Mouse (Mus musculus) brown adipose tissue, adult 24 weeks (tissue): ENCODE measurements around the gene Urb1. TPM values are rescaled to one million over a fixed set of nuclear protein-coding genes. Genes with fewer than 3 reads are reported as not detected.
"Not testable (repeated sequence)": the region's sequence is repeated elsewhere in the genome, so short reads cannot be mapped to it uniquely, and the experiment has no call there.

Experiments
- H3K27ac ChIP-seq: fragments of 200-500 bp; replicated peaks from 2 replicates; pipeline ENCODE4 v1.5.1; 2012; ENCODE audit warnings: low read depth, mild to moderate bottlenecking, low read length
- H3K4me1 ChIP-seq: fragments of 200-500 bp; 2 replicates; pipeline ENCODE4 v1.6.1; 2012; ENCODE audit warnings: low read length, mixed read lengths; ENCODE audit not compliant: control insufficient read depth, insufficient read depth, insufficient read length
- H3K4me3 ChIP-seq: fragments of 200-500 bp; 2 replicates; pipeline ENCODE4 v1.5.1; 2012; ENCODE audit warnings: low read depth, mild to moderate bottlenecking, low read length, moderate library complexity; ENCODE audit not compliant: insufficient read depth
- polyA plus RNA-seq: library from polyadenylated mRNA; stranded (reverse); fragments of >200 nt; gene quantifications from 2 replicates; pipeline ENCODE4 v1.2.4, GENCODE M21; 2012; ENCODE audit not compliant: missing spikeins, insufficient read depth, insufficient read length

The Urb1 gene
- polyA plus RNA-seq, 1 experiment, result 7.5 TPM

DNA sequence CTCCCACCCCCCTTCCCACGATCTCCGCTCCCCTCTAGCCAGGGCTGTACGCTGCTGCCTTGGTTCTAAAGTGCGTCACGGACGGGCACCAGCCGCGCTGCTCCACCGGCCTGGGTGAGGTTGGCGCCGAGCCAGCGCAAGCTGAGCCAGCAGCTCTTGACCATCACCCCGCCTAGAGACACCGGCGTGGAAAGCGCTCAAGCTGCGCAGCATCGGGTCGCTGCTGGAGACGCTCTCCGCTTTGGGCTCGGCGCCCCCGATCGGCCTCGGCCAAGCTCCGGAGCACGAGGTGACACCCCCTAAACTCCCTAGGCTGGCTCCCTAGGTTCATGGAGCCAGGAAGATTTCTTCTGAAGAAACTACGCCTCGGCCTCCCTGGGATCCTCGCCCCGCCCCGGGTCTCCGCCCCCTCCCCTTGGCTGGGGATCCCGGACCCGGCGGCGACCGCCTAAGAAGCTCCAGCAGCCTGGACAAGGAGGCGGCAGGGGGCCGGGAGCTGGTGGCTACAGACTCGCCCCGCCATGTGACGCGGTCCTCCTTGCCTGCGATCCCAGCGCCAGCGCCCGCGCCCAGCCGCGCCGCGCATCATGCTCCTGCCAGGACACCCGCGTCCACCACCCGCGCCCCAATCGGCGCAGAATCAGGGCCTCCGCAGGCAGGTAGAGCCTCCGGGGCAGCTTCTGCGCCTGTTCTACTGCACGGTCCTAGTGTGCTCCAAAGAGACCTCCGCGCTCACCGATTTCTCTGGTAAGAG lies 20.6 kb upstream of the Urb1 start:
- Histone ChIP-seq H3K27ac (peak overlapping the region; percentile 84), H3K4me1 (peaks cover 7% of the 10 kb centered on the region), H3K4me3 (peak overlapping the region; percentile 67)

DNA sequence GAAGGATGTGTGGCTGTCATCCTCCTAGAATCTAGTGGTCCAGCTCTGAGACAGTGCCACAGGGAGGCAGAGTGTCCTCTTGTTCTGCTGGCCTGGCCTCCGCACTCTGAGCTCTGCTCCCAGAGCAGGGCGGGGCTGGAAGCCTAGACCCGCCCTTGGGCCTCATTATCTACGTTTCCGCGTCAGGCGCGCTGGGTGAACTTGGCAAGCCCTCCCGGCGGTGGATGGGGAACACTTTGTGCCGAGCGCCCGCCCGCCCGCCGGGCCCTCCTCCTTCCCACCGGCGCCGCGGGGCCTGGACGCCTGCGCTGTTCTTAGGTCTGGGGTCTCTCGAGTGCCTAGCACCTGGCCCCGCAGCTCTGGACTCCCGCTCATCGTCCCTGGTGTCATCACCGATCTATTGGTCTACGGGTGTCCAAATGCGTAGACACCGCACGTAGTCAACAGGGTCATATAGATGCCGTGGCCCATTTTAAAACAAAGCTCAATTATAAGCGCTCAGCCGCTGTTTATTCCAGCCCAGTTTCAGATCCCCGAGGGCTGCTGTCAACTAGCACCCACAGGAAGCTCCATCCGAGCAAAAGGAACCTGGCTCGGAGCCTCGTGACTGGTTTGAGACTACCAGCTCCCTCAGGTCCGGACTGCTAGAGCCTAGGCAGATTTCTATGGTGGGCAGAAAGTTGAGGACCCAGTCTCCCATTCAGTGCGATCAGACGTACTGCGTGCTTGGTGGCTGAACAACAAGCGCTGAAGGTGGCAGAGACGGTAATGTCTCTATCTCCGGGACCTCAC lies 19.9 kb upstream of the Urb1 start:
- peaks cover 7% of the 10 kb centered on the region for H3K4me1 ChIP-seq
- peak overlapping the region; percentile 67 for H3K4me3 ChIP-seq
- peak overlapping the region; percentile 84 for H3K27ac ChIP-seq

- no peak overlapping the region for H3K27ac ChIP-seq
- no peak overlapping the region for H3K4me3 ChIP-seq
- H3K4me1 ChIP-seq, result peaks cover 7% of the 10 kb centered on the region
These were observed 18.9 kb upstream of the Urb1 start for GRCm38 (mm10) chr16:90829136-90829535.

DNA sequence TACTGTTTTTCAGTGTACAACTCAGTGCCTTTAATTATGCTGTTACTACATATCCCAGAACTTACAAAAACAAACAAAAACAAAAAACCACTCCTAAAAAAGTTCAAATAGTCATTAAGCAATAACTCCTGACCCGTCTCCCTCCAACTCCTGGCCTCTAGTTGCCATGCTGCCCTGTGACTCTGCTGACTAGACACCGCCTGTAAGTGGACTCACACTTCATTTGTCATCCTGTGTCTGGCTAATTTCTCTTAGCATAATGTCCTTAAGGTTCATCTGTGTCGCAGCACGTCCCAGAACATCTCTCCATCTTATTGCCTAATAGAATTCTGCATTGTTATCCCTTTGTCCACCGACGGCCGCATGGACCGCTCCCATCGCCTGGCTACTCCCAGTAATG lies 17.3 kb upstream of the Urb1 start:
- Histone ChIP-seq H3K27ac (no peak overlapping the region), H3K4me3 (no peak overlapping the region), H3K4me1 (peaks cover 7% of the 10 kb centered on the region)

GRCm38 (mm10) chr16:90826457-90826856 lies 16.2 kb upstream of the Urb1 start, which contains the start of gene Eva1c:
Eva1c (plus strand) TSS chr16:90826719.
- Histone ChIP-seq H3K4me3 (no peak within 1 kb of the TSS), H3K4me1 (peaks cover 3% of the 10 kb centered on the region; the same call in 1 of the 2 replicates), H3K27ac (no peak within 1 kb of the TSS)

- H3K27ac ChIP-seq, result no peak overlapping the region
These were observed 15.8 kb upstream of the Urb1 start for GRCm38 (mm10) chr16:90826041-90826440.

DNA sequence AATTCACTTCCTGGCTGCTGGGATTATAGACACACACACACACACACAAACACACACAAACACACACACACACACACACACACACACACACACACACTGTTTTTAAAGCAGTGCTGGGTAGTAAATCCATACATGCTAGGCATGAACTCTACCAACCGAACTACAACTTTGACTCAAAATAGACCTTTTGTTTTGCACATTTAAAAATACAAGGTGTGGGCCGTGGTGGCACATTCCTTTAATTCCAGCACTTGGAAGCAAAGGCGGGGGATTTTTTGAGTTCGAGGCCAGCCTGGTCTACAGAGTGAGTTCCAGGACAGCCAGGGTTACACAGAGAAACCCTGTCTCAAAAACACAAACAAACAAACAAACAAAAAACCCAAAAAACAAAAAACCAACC lies 13.8 kb upstream of the Urb1 start:
- H3K4me3 ChIP-seq, H3K4me1 ChIP-seq, H3K27ac ChIP-seq: not testable (repeated sequence)

More at GRCm38 (mm10) chr16:90826041-90826440, 15.8 kb upstream of the Urb1 start:
- Histone ChIP-seq H3K4me3 (no peak overlapping the region), H3K4me1 (peaks cover 3% of the 10 kb centered on the region; the same call in 1 of the 2 replicates)

DNA sequence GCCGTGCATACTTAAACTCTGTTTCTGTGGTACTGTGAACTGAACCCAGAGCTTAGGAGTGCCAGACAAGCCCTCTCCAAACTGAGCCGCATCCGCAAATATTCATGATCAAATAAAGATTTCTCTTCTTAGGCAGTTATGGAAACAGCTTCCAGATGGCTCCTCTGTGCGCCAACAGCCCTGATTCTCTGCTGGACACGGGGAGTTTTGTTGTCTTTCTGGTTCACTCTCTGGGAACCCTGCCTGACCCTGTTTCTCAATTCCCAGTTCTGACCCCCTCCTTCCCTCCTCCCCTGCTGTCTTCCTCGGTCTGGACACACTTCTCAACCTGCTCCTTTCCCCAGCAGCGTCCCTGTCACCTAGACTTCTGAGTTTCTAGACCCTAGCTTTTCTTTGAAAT lies 12.8 kb upstream of the Urb1 start:
- no peak overlapping the region for H3K4me3 ChIP-seq
- H3K27ac ChIP-seq, result no peak overlapping the region
- peaks cover 3% of the 10 kb centered on the region; the same call in 1 of the 2 replicates for H3K4me1 ChIP-seq

GRCm38 (mm10) chr16:90822284-90822935 lies 12.2 kb upstream of the Urb1 start:
- H3K27ac ChIP-seq, result no peak overlapping the region
- no peak overlapping the region for H3K4me3 ChIP-seq
- H3K4me1 ChIP-seq, result peaks cover 3% of the 10 kb centered on the region; the same call in 1 of the 2 replicates

GRCm38 (mm10) chr16:90821046-90821697 lies 11.0 kb upstream of the Urb1 start:
- H3K4me1 ChIP-seq, result peaks cover 3% of the 10 kb centered on the region; the same call in 1 of the 2 replicates
- no peak overlapping the region for H3K27ac ChIP-seq
- no peak overlapping the region for H3K4me3 ChIP-seq

GRCm38 (mm10) chr16:90820326-90820725 lies 10.1 kb upstream of the Urb1 start:
- H3K27ac ChIP-seq, result no peak overlapping the region

DNA sequence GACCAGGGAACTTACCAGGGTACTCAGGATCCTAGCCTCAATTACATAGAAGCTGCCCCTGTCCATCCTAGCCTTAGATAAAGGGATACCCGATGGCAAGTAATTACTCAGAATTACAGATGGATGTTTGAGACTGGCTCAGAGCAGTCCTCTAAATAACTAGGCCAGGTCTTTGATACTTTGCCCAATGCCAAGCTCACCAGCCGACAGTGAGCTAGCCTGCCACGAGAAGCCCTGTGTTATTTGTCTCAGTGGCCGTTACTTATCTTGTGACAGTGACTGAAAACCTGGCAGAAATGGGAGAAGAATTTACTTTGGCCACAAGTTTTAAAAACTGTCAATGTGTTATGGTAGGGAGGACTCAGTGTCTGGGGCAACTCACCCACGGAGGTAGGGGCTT lies 1.9 kb upstream of the Urb1 start:
- H3K4me3 ChIP-seq, result no peak overlapping the region
- no peak overlapping the region for H3K27ac ChIP-seq
- peaks cover 4% of the 10 kb centered on the region; the same call in 1 of the 2 replicates for H3K4me1 ChIP-seq

More at GRCm38 (mm10) chr16:90820326-90820725, 10.1 kb upstream of the Urb1 start:
- H3K4me3 ChIP-seq, result no peak overlapping the region
- no peaks in the 10 kb centered on the region for H3K4me1 ChIP-seq

DNA sequence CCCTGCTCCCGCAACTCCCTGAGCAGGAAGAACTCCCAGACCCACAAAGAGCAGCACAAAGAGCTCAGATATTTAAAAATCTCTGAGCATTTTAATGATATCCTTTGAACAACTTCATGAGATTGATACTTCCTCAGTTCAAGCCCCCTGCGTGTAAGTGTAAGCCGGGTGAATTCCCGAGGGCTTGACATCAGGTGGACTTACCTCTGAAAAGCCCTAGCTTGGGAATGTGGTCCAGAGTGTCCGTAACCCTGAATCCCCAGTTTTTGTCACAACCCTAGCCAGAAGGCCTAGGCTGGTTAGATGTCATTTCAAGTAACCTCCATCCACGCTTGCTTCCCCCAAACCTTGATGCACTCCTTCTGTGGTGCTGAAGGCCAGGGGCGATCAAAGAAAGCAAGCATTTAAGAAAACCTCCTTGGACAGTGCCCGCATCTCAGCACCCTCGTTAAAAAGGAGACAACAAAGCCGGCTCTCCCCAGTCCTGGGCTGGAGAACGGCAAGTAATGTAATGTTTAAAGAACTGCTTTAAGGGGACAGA lies 573 bp upstream of the Urb1 start:
- peaks cover 4% of the 10 kb centered on the region; the same call in 1 of the 2 replicates for H3K4me1 ChIP-seq
- H3K4me3 ChIP-seq, result peak overlapping the region; percentile 45
- H3K27ac ChIP-seq, result peak overlapping the region; percentile 44

- Histone ChIP-seq H3K4me3 (no peak overlapping the region), H3K27ac (peak overlapping the region; percentile 50; the same call in 1 of the 2 replicates), H3K4me1 (peaks cover 4% of the 10 kb centered on the region; the same call in 1 of the 2 replicates)
These were observed 5.7 kb downstream of the Urb1 start for GRCm38 (mm10) chr16:90804466-90804865.
